Mouse (Mus musculus) CH12.LX (cell line): ENCODE measurements around the gene Tbx3.

Experiments used
- CTCF ChIP-seq, 2 experiments: IDR thresholded peaks in 1 of 2; conservative IDR thresholded peaks in 1 of 2; 2 replicates each; pipeline ENCODE4 v1.5.1; 2011 to 2012; ENCODE audit warnings: low read depth in 2 of 2, low read length in 2 of 2, improper control_type of control experiment in 1 of 2, inconsistent platforms in 1 of 2, mild to moderate bottlenecking in 1 of 2, moderate library complexity in 1 of 2
- E2F4 ChIP-seq: IDR thresholded peaks from 2 replicates; pipeline ENCODE4 v1.6.1; 2011; ENCODE audit warnings: low read depth, low read length, improper control_type of control experiment; ENCODE audit not compliant: insufficient replicate concordance
- EP300 ChIP-seq: IDR thresholded peaks from 2 replicates; pipeline ENCODE4 v1.6.1; 2011; ENCODE audit warnings: low read length, improper control_type of control experiment
- GABPA ChIP-seq: IDR thresholded peaks from 2 replicates; pipeline ENCODE4 v1.6.1; 2012; ENCODE audit warnings: low read depth, low read length, improper control_type of control experiment, inconsistent platforms; ENCODE audit not compliant: insufficient replicate concordance
- HCFC1 ChIP-seq: IDR thresholded peaks from 2 replicates; pipeline ENCODE4 v1.6.1; 2012; ENCODE audit warnings: low read depth, mild to moderate bottlenecking, inconsistent platforms, low read length, improper control_type of control experiment
- JUN ChIP-seq: IDR thresholded peaks from 2 replicates; pipeline ENCODE4 v1.6.1; 2011; ENCODE audit warnings: low read depth, mild to moderate bottlenecking, low read length, improper control_type of control experiment, moderate library complexity; ENCODE audit not compliant: insufficient read depth
- JUND ChIP-seq: conservative IDR thresholded peaks from 2 replicates; pipeline ENCODE4 v1.6.1; 2011; ENCODE audit warnings: low read depth, low read length, improper control_type of control experiment
- MEF2A ChIP-seq: IDR thresholded peaks from 2 replicates; pipeline ENCODE4 v1.6.1; 2014; ENCODE audit warnings: low read depth, mild to moderate bottlenecking, inconsistent platforms, low read length, improper control_type of control experiment, borderline replicate concordance
- MYC ChIP-seq: IDR thresholded peaks from 2 replicates; pipeline ENCODE4 v1.6.1; 2011; ENCODE audit warnings: low read depth, mild to moderate bottlenecking, improper control_type of control experiment, low read length
- POLR2A ChIP-seq: IDR thresholded peaks from 2 replicates; pipeline ENCODE4 v1.6.1; 2011; ENCODE audit warnings: low read depth, mild to moderate bottlenecking, improper control_type of control experiment, low read length
- SIN3A ChIP-seq: IDR thresholded peaks from 2 replicates; pipeline ENCODE4 v1.6.1; 2012; ENCODE audit warnings: low read length, improper control_type of control experiment, inconsistent platforms
- UBTF ChIP-seq: IDR thresholded peaks from 2 replicates; pipeline ENCODE4 v1.6.1; 2012; ENCODE audit warnings: low read depth, mild to moderate bottlenecking, inconsistent platforms, low read length, improper control_type of control experiment, moderate library complexity
- ZKSCAN1 ChIP-seq: IDR thresholded peaks from 2 replicates; pipeline ENCODE4 v1.6.1; 2012; ENCODE audit warnings: low read depth, inconsistent platforms, low read length, improper control_type of control experiment, borderline replicate concordance

- TF ChIP-seq POLR2A: no peak
- TF ChIP-seq E2F4: no peak
- no peak for TF ChIP-seq EP300
- TF ChIP-seq CTCF (conservative IDR thresholded peaks at IDR 0.05 in 1 of 2, IDR thresholded peaks at IDR 0.05 in 1 of 2; ENCODE audit: low read depth in 2 of 2, low read length in 2 of 2): no peak
- no peak for TF ChIP-seq SIN3A
- TF ChIP-seq UBTF: no peak
- no peak for TF ChIP-seq HCFC1
- no peak for TF ChIP-seq ZKSCAN1
- no peak for TF ChIP-seq MYC
- no peak for TF ChIP-seq MEF2A
- TF ChIP-seq GABPA: no peak
- no peak for TF ChIP-seq JUN
- no peak for TF ChIP-seq JUND
These were observed 13.4 kb downstream of the Tbx3 start for GRCm38 (mm10) chr5:119683861-119684260.
